Mouse (Mus musculus) liver, postnatal 0 days (tissue): ENCODE data around the gene Zfand3. TPM values are rescaled to one million over a fixed set of nuclear protein-coding genes. Genes with fewer than 3 reads are reported as not detected.
A peak's percentile ranks its signal among the peaks of the same experiment; 100 is the strongest.

Experiments used
- ATAC-seq: fragments of 200-750 bp; cut with Nextera tagmentation; 2 replicates; pipeline ENCODE4 v1.8.0; 2017; ENCODE audit warnings: mild to moderate bottlenecking, moderate library complexity
- DNase-seq: peaks from one replicate; pipeline ENCODE4 v3.0.0-alpha.2; 2016
- H3K27ac ChIP-seq: fragments of 300-500 bp; sonication (generic); 2 replicates; pipeline ENCODE4 v1.5.1; 2014; ENCODE audit warnings: antibody characterized with exemption, moderate library complexity, mild to moderate bottlenecking, low read depth
- H3K27me3 ChIP-seq: fragments of 300-500 bp; sonication (generic); 2 replicates; pipeline ENCODE4 v1.6.1; 2014; ENCODE audit warnings: low read length, control low read depth, mixed read lengths; ENCODE audit not compliant: insufficient read depth
- H3K36me3 ChIP-seq: fragments of 300-500 bp; sonication (generic); replicated peaks from 2 replicates; pipeline ENCODE4 v1.6.1; 2014; ENCODE audit warnings: mild to moderate bottlenecking, control low read depth, low read length, moderate library complexity, mixed read lengths; ENCODE audit not compliant: insufficient read depth
- H3K4me1 ChIP-seq: fragments of 300-500 bp; sonication (generic); 2 replicates; pipeline ENCODE4 v1.6.1; 2014; ENCODE audit warnings: antibody characterized with exemption, mild to moderate bottlenecking, control low read depth; ENCODE audit not compliant: insufficient read depth
- H3K4me2 ChIP-seq: fragments of 300-500 bp; sonication (generic); 2 replicates; pipeline ENCODE4 v1.6.1; 2014; ENCODE audit warnings: low read depth, mild to moderate bottlenecking, low read length, moderate library complexity, mixed read lengths
- H3K4me3 ChIP-seq: fragments of 300-500 bp; sonication (generic); 2 replicates; pipeline ENCODE4 v1.5.1; 2014; ENCODE audit warnings: low read depth, low read length
- H3K9ac ChIP-seq: fragments of 300-500 bp; sonication (generic); replicated peaks from 2 replicates; pipeline ENCODE4 v1.6.1; 2014; ENCODE audit warnings: mild to moderate bottlenecking, moderate library complexity
- H3K9me3 ChIP-seq: fragments of 300-500 bp; sonication (generic); 2 replicates; pipeline ENCODE4 v1.6.1; 2016; ENCODE audit warnings: mild to moderate bottlenecking, control low read depth, low read length, mixed read lengths
- CTCF ChIP-seq: sonication (generic); IDR thresholded peaks from 2 replicates; pipeline ENCODE4 v1.5.1; 2016; ENCODE audit warnings: antibody characterized with exemption, low read depth
- EP300 ChIP-seq: IDR thresholded peaks from 2 replicates; pipeline ENCODE4 v1.6.1; 2016; ENCODE audit warnings: antibody characterized with exemption, low read depth, mild to moderate bottlenecking
- WGBS: fragments of 180-500 bp; shearing (Covaris S2); extraction: QIAGEN DNeasy Blood & Tissue Kit; methylation state at CpG from one replicate; pipeline ENCODE4 v1.1.7; 2014; ENCODE audit not compliant: insufficient replicate concordance; 5-methylcytosine and 5-hydroxymethylcytosine counted together
- polyA plus RNA-seq: library from polyadenylated mRNA; unstranded; fragments of >200 nt; fragmentation: Nextera tagmentation; extraction: Ambion mirVana; gene quantifications from 2 replicates; pipeline ENCODE4 v1.2.1, GENCODE M21; 2015

Gene Zfand3
- polyA plus RNA-seq, 1 experiment from 2014 or later = 24.7 TPM

DNA sequence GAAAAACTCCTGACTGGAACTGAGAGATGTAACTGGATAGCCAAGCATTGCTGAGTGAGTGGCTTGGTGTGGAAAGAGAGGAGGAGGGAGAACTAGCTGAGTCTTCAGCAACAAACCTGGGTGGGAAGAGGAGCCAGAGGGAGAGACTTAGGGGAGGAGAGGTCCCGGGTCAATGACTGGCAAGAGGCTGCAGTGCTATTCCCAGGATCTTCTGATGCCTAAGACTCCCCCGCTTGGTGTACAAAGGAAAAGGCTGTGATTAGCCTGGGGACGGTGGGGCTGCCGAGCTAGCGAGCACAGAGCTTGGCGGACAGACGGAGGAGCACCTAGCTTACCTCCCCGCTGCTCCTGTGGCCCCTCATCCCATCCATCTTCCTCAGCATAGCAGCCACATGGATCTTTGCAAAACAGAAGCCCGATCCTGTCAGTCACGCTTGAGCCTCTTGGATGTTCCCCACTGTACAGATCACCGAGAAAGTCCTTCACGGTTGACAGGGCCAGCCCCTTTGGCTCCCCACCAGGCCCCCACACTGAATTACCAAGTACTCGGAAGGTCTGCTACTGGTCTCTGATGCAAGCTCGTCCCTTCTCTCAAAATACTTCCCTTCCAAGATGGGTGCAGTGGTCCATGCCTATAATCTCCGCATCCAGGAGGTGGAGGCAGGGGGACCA is 32.6 kb upstream of the Zfand3 start:
- H3K27ac ChIP-seq = no peak overlapping the region
- no peak overlapping the region for H3K4me2 ChIP-seq
- DNase-seq (no peak), ATAC-seq (no peak)
- 66% methylated on average over 15 of the region's 15 CpGs for WGBS
- H3K9me3 ChIP-seq = no peaks in the 10 kb centered on the region
- no peaks in the 10 kb centered on the region for H3K4me1 ChIP-seq
- H3K27me3 ChIP-seq = no peaks in the 10 kb centered on the region
- H3K36me3 ChIP-seq = no peaks in the 10 kb centered on the region
- H3K4me3 ChIP-seq = no peak overlapping the region
- H3K9ac ChIP-seq = no peak overlapping the region
- no peak for TF ChIP-seq EP300
- no peak for TF ChIP-seq CTCF

- WGBS = 65% methylated on average over 7 of the region's 7 CpGs
- Histone ChIP-seq H3K9me3 (no peaks in the 10 kb centered on the region), H3K4me2 (no peak overlapping the region), H3K9ac (no peak overlapping the region), H3K27me3 (no peaks in the 10 kb centered on the region), H3K4me1 (no peaks in the 10 kb centered on the region), H3K27ac (no peak overlapping the region), H3K4me3 (no peak overlapping the region), H3K36me3 (no peaks in the 10 kb centered on the region)
- TF ChIP-seq EP300 (no peak), CTCF (no peak)
- no peak for DNase-seq
- ATAC-seq = no peak
Observed at GRCm38 (mm10) chr17:29973226-29973625, 31.3 kb upstream of the Zfand3 start.

- 6% methylated on average over 8 of the region's 8 CpGs for WGBS
- H3K27ac ChIP-seq = no peak overlapping the region
- H3K4me1 ChIP-seq = no peaks in the 10 kb centered on the region
- TF ChIP-seq CTCF (peak; percentile 94), EP300 (no peak)
- no peaks in the 10 kb centered on the region for H3K36me3 ChIP-seq
- no peak overlapping the region for H3K4me3 ChIP-seq
- no peak overlapping the region for H3K4me2 ChIP-seq
- no peaks in the 10 kb centered on the region for H3K27me3 ChIP-seq
- no peaks in the 10 kb centered on the region for H3K9me3 ChIP-seq
- ATAC-seq (peak; percentile 72), DNase-seq (peak; percentile 85)
- no peak overlapping the region for H3K9ac ChIP-seq
Observed at GRCm38 (mm10) chr17:29975731-29976130, 28.8 kb upstream of the Zfand3 start.

GRCm38 (mm10) chr17:29979020-29979419 is 25.5 kb upstream of the Zfand3 start:
- H3K4me3 ChIP-seq = no peak overlapping the region
- WGBS = 56% methylated on average over 4 of the region's 4 CpGs
- no peaks in the 10 kb centered on the region for H3K4me1 ChIP-seq
- H3K27ac ChIP-seq = no peak overlapping the region
- no peaks in the 10 kb centered on the region for H3K36me3 ChIP-seq
- DNase-seq (no peak), ATAC-seq (no peak)
- no peak overlapping the region for H3K9ac ChIP-seq
- H3K4me2 ChIP-seq = no peak overlapping the region
- TF ChIP-seq EP300 (no peak), CTCF (no peak)
- no peaks in the 10 kb centered on the region for H3K27me3 ChIP-seq
- H3K9me3 ChIP-seq = no peaks in the 10 kb centered on the region

DNA sequence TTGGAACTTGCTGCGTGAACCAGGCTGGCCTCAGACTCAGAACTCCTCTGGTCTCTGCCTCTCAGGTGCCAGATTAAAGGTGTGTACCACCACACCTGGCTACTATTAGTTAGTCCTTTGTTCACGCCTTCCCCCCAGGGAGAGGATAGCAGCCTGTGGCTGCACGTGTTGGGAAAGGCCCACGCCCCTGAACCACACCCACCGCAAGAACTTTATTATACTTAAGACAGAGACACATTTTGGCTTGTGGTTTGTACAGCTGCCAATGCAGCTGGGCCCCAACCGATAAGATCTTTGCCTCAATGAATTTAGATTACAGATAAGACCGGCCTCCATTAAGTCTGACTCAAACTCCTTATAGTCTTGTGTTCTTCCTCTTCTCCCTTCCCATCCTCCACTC is 24.7 kb upstream of the Zfand3 start:
- no peaks in the 10 kb centered on the region for H3K36me3 ChIP-seq
- no peak for DNase-seq
- H3K9me3 ChIP-seq = no peaks in the 10 kb centered on the region
- no peak overlapping the region for H3K4me3 ChIP-seq
- no peaks in the 10 kb centered on the region for H3K4me1 ChIP-seq
- TF ChIP-seq EP300 (no peak), CTCF (no peak)
- no peak overlapping the region for H3K4me2 ChIP-seq
- no peak overlapping the region for H3K27ac ChIP-seq
- no peaks in the 10 kb centered on the region for H3K27me3 ChIP-seq
- H3K9ac ChIP-seq = no peak overlapping the region
- 24% methylated on average over 7 of the region's 7 CpGs for WGBS
- ATAC-seq = no peak

DNA sequence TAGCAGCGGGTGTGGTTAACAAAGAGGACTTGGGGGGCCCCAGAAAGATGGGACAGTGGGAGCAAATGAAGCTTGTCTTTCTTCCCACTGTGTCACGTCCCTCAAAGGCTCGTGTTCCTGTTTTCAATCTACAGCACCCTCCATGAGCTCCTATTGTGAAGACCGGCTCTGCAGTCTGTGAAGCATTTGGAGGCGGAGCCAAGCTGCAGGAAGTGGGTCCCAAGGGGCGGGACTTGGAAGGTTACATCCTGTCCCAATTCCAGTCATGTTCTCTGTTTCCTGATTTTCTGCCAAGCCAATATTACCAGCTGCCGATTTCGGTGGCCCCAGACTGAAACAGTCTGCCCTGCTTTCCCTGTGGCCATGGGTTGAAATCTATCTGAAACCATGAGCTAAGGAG is 23.0 kb upstream of the Zfand3 start:
- no peaks in the 10 kb centered on the region for H3K27me3 ChIP-seq
- H3K9me3 ChIP-seq = no peaks in the 10 kb centered on the region
- 71% methylated on average over 8 of the region's 8 CpGs for WGBS
- no peak overlapping the region for H3K4me2 ChIP-seq
- DNase-seq (no peak), ATAC-seq (no peak)
- no peak overlapping the region for H3K9ac ChIP-seq
- no peak overlapping the region for H3K27ac ChIP-seq
- H3K4me1 ChIP-seq = peaks cover 4% of the 10 kb centered on the region; the same call in 1 of the 2 replicates
- H3K36me3 ChIP-seq = no peaks in the 10 kb centered on the region
- H3K4me3 ChIP-seq = no peak overlapping the region
- TF ChIP-seq EP300 = no peak
- TF ChIP-seq CTCF = no peak

GRCm38 (mm10) chr17:29983190-29983589 is 21.3 kb upstream of the Zfand3 start:
- TF ChIP-seq EP300 = no peak
- no peak for TF ChIP-seq CTCF
- Histone ChIP-seq H3K4me1 (peaks cover 4% of the 10 kb centered on the region; the same call in 1 of the 2 replicates), H3K4me2 (no peak overlapping the region), H3K36me3 (no peaks in the 10 kb centered on the region), H3K27ac (no peak overlapping the region), H3K27me3 (no peaks in the 10 kb centered on the region), H3K9me3 (no peaks in the 10 kb centered on the region), H3K4me3 (no peak overlapping the region), H3K9ac (no peak overlapping the region)
- DNase-seq = no peak
- ATAC-seq = no peak
- WGBS = 69% methylated on average over 5 of the region's 5 CpGs
